Mouse (Mus musculus): Measurements from ENCODE around the gene Gskip.

Gene Gskip

GRCm38 (mm10) chr12:105683933-105684901, at the start of gene Gskip:
TSS of gene Gskip (plus strand) at chr12:105684829.
- peak; percentile 50 for DNase-seq

DNA sequence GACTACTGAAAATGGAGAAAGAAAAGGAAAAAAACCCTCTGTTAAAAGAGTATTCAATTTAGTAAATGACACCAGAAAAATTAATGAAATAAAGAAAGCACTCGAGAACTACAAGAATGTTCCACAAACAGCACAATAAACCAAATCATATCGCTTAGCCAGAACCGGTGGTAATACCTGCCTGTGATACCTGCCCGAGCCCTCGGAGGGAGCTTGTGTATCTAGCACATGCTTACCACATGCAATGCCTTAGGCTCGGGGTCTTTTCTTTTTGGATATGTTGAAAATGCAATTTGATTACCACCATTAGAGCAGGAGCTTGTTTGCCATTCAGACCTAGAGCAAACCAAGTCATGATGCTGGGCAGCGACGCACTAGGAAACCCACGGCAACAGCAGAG, 48.1 kb upstream of the Gskip start:
- DNase-seq, result no peak

GRCm38 (mm10) chr12:105637554-105637953, 47.1 kb upstream of the Gskip start:
- no peak for DNase-seq

- no peak for DNase-seq
Observed at GRCm38 (mm10) chr12:105642770-105643321, 41.8 kb upstream of the Gskip start.

GRCm38 (mm10) chr12:105655850-105656249, 28.8 kb upstream of the Gskip start:
- DNase-seq, result no peak

DNA sequence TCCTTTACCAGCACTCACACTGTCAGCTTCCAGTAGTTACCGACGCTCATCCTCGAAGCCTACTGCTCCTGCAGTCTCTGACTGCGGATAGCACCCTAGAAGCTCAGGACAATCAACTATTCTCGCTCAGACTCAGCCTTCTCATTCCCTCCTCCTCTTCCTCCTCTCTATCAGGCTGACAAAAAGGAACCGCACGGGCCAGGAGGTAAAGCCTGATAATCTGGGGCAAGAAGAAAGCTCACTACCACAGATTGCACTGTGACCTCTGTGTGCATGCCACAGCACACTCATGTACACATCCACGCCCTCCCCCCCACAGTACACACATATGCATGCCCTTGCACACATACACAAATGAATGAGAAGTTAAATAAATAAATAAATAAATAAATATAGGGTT, 8.4 kb upstream of the Gskip start:
- DNase-seq, result no peak

- DNase-seq, result no peak
Observed at GRCm38 (mm10) chr12:105678211-105678610, 6.4 kb upstream of the Gskip start.

DNA sequence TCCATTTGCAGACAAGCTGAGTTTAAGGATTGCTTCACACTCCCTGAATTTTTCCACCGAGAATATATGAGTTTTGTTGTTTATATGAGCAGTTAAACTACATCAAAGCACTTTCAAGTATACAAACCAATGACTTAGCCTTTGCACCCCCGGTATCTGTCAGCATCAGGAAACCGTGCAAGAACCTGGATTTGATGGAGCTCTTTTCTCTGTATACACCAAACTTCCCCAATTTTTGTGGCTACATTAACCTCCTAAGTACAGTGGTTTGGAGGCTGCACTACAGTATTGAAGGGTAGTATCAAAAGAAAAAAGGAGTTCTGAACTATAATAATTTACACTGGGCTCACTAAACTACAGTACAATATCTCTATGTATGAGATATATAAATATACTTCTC, 5.9 kb upstream of the Gskip start:
- no peak for DNase-seq

- peak; percentile 97 for DNase-seq
Observed at GRCm38 (mm10) chr12:105685001-105685691, 517 bp downstream of the Gskip start, which contains the start of gene Atg2b. TSS of gene Atg2b (minus strand) at chr12:105685211.

- DNase-seq, result no peak
Observed at GRCm38 (mm10) chr12:105686791-105687190, 2.2 kb downstream of the Gskip start.

GRCm38 (mm10) chr12:105687416-105687815, 2.8 kb downstream of the Gskip start:
- no peak for DNase-seq

DNA sequence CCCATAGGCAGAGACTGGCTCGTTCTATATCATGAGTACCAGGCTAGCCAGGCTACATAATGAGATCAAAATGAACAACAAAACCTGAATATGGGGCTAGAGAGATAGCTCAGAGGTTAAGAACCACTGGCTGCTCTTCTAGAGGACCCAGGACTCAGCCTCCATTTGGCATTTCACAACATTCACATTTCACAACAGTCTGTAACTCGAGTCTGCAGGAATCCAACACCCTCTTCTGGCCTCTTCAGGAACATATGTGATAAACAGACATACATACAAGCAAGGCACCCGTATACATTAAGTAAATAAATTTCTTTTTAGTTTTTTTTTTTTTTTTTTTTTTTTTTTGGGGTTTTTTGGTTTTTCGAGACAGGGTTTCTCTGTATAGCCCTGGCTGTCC, 3.9 kb downstream of the Gskip start:
- no peak for DNase-seq

DNA sequence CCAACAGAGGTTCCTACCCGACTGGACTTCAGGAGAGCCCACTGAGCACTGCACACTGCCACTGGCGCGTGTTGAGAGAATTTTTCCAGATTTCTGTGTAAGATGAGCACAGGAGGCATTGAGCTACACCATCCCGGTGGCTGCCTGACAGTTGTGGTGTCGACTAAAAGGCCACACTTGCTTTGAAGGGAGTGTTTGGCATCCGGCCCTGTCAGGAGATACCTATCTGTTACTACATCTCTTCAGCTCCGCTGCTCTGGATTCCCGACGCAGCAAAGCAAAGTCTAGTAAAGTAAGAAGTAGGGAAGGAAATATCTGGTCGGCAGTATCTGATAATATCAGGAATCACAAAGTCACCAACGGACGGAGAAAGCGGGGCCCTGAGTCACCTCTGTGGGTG, 4.8 kb downstream of the Gskip start:
- no peak for DNase-seq

GRCm38 (mm10) chr12:105694021-105694420, 9.4 kb downstream of the Gskip start:
- no peak for DNase-seq

DNA sequence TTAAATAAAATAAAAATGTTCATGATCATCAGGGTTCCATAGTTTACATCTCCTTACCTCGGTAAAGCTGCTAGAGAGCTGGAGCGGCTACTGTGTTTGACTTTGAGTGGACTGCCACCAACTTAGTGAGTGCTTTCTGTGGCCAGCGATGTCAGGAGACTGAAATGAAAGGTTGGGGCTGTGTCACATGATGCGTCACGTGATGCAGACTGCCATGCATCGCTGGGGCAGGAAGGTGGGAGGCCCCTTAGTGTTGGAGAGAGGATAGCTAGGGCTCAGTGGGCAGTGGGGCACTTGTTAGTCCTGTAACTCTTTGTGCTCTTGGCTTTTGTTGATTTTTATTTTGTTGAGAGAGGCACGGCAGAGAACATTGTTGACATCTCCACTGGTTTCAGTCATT, 11.2 kb downstream of the Gskip start:
- DNase-seq, result no peak

- DNase-seq, result no peak
Observed at GRCm38 (mm10) chr12:105697104-105697780, 12.6 kb downstream of the Gskip start.

DNA sequence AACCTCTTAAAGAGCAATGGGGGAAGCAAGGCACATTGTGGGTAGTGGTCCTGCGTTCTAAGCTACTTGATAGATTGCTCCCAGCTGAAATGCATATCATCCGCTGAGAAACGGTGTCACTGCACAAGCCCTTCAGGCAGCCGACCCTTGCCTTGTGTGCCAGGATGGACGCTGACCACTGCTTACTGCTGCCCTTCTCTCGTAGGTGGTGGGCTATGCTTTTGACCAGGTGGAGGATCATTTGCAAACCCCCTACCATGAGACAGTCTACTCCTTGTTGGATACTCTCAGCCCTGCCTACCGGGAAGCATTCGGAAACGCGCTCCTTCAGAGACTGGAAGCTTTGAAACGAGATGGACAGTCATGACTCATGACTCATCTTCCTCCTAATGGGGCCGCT, 15.8 kb downstream of the Gskip start:
- no peak for DNase-seq

DNA sequence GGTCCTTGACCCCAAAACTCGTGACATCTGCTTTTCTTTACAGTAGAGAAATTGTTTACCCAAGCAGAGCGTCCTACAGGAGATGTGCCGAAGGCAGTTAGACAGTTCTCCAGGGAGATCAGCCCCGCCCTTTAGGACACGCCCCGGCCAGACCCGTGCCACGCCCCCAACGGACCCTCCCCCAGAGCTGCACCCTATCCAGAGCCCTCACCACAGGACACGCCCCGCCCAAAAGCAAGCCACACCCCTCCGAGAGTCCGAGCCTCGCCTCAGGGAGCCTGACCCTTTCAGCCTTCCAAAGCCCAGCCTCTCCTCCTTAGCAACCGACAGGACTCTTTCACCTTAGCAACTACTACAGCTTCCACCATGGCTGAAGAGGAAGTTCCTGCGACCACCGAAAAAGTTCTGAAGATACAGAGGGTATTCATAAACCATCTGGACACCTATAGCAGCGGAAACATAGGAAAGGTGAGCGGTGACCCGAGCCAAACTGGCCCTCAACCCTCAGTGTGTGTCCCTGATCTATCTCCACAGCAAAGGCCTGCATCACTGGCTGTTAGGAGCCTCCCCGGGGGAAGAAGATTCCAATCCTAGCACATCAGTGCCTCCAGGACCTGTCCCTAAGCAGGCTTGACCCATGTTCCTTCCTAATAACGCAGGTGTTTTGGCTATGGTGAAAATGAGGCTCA, 21.3 kb downstream of the Gskip start, which contains the start of gene Ak7:
Ak7 (plus strand) TSS at position 178 of the 689 bp plus-strand sequence.
- peak; percentile 81 for DNase-seq

GRCm38 (mm10) chr12:105718616-105719015, 34.0 kb downstream of the Gskip start:
- DNase-seq, result peak; percentile 29

GRCm38 (mm10) chr12:105720196-105720595, 35.6 kb downstream of the Gskip start:
- DNase-seq, result no peak

DNA sequence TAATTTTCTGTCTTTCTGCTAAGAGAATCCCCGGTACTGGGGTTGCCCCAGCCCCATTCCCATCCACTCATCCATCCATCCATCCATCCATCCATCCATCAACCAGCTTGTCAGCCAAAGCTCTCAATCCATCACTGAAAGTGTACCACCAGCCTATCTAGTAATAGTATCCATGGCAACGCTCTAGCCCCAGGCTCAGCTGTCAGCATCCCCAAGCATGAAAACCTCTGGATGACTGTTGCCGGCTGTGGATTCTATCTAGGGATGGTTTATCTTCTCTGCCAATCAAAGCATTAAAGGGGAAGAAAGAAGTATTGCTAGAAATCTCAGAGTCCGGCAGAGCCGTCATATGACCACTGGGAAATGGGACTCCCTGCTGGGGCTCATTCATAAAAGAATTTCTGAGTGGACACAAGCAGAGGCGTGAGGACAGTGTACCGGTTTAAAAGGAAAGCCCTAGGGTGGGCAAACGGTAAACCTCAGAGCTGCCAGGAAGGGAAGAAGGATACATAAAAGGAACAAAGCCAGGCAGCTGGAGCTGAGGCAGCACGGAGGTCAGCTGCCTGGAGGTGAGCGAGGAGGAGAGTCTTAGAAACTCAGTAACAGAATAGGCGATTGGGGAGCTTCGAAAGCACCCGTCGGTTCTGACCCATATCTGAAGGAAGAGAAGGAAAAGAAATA, 37.0 kb downstream of the Gskip start:
- DNase-seq, result no peak

GRCm38 (mm10) chr12:105722657-105723056, 38.0 kb downstream of the Gskip start:
- peak; percentile 38 for DNase-seq
